Mouse (Mus musculus) heart, embryonic 13.5 days (tissue): ENCODE measurements around the gene Doc2g. TPM values are rescaled to one million over a fixed set of nuclear protein-coding genes. Genes with fewer than 3 reads are reported as not detected.

Experiments used
- ATAC-seq: fragments of 200-750 bp; cut with Nextera tagmentation; 2 replicates; pipeline ENCODE4 v1.8.0; 2017; ENCODE audit warnings: moderate TSS enrichment; ENCODE audit not compliant: insufficient number of reproducible peaks, low FRiP score, low TSS enrichment; ENCODE audit errors: extremely low read depth
- H3K27ac ChIP-seq: fragments of 300-500 bp; sonication (generic); replicated peaks from 2 replicates; pipeline ENCODE4 v1.5.1; 2015; ENCODE audit warnings: moderate library complexity, mild to moderate bottlenecking, inconsistent platforms
- H3K27me3 ChIP-seq: fragments of 300-500 bp; sonication (generic); replicated peaks from 2 replicates; pipeline ENCODE4 v1.6.1; 2015; ENCODE audit warnings: mild to moderate bottlenecking, inconsistent platforms
- H3K36me3 ChIP-seq: fragments of 300-500 bp; sonication (generic); 2 replicates; pipeline ENCODE4 v1.6.1; 2015; ENCODE audit warnings: mild to moderate bottlenecking, inconsistent platforms
- H3K4me1 ChIP-seq: fragments of 300-500 bp; sonication (generic); 2 replicates; pipeline ENCODE4 v1.6.1; 2015; ENCODE audit warnings: inconsistent platforms
- H3K4me2 ChIP-seq: fragments of 300-500 bp; sonication (generic); 2 replicates; pipeline ENCODE4 v1.6.1; 2015; ENCODE audit warnings: inconsistent platforms, mild to moderate bottlenecking, moderate library complexity
- H3K4me3 ChIP-seq: fragments of 300-500 bp; sonication (generic); 2 replicates; pipeline ENCODE4 v1.5.1; 2015; ENCODE audit warnings: moderate library complexity, mild to moderate bottlenecking, inconsistent platforms
- H3K9ac ChIP-seq: fragments of 300-500 bp; sonication (generic); 2 replicates; pipeline ENCODE4 v1.6.1; 2015; ENCODE audit warnings: inconsistent platforms, mild to moderate bottlenecking, moderate library complexity
- H3K9me3 ChIP-seq: fragments of 300-500 bp; sonication (generic); 2 replicates; pipeline ENCODE4 v1.6.1; 2016; ENCODE audit warnings: inconsistent platforms
- WGBS: fragments of 180-500 bp; shearing (Covaris S2); methylation state at CpG from one replicate; pipeline ENCODE4 v1.1.7; 2015; ENCODE audit warnings: mixed read lengths; 5-methylcytosine and 5-hydroxymethylcytosine counted together
- polyA plus RNA-seq: library from polyadenylated mRNA; unstranded; fragments of >200 nt; fragmentation: Nextera tagmentation; extraction: Ambion mirVana; gene quantifications from 2 replicates; pipeline ENCODE4 v1.2.1, GENCODE M21; 2015

Gene Doc2g
- polyA plus RNA-seq, 1 experiment from 2014 or later: 80.5 TPM

- peak within 1 kb of the TSS; percentile 95 for H3K9ac ChIP-seq
- WGBS: under 1% methylated on average over 64 of the region's 64 CpGs
- H3K4me1 ChIP-seq: peaks cover 52% of the 10 kb centered on the region
- ATAC-seq: peak; percentile 85
- peak within 1 kb of the TSS; percentile 93 for H3K4me2 ChIP-seq
- H3K27me3 ChIP-seq: 0 out of 2 replicates have a peak, but pooled peaks cover 4% of the 10 kb centered on the region
- no peaks in the 10 kb centered on the region for H3K9me3 ChIP-seq
- peaks cover 11% of the 10 kb centered on the region for H3K36me3 ChIP-seq
- H3K4me3 ChIP-seq: peak within 1 kb of the TSS; percentile 77
- H3K27ac ChIP-seq: peak within 1 kb of the TSS; percentile 98
Observed at GRCm38 (mm10) chr19:4000119-4000900, 2.8 kb upstream of the Doc2g start, which contains the start of the genes Nudt8 and Gm49405. Nudt8 (plus strand) TSS chr19:4000580. Gm49405 (plus strand) TSS chr19:4000626.

DNA sequence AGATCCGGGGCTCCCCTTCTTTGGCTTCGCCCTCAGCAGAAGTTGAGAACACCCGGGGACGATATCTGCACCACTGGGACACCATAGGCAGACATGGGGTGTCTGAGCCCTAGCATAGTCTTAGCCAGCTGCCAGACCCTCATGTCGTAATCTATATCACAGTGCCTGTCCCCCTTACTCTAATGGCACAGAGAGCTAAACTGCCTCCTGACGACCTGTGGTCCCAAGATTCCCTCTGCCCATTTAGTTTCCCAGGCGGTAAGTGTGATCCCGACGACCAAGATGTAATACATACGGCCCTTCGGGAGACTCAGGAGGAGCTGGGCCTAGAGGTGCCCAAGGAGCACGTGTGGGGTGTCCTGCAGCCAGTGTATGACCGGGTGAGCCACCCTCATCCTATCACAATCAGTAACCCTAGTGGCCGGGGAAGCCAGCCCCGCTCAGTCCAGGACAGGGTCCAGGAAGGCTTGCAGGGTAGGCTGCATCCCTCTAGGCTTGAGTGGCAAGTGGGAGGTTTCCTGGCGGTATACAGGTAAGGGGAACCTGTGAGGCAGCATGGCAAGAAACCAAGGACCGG lies 2.1 kb upstream of the Doc2g start:
- 0 out of 2 replicates have a peak, but pooled peaks cover 4% of the 10 kb centered on the region for H3K27me3 ChIP-seq
- peak overlapping the region; percentile 77 for H3K4me3 ChIP-seq
- peaks cover 18% of the 10 kb centered on the region for H3K36me3 ChIP-seq
- whole genome bisulfite sequencing: 16% methylated on average over 17 of the region's 17 CpGs
- peak overlapping the region; percentile 95 for H3K9ac ChIP-seq
- H3K4me1 ChIP-seq: peaks cover 57% of the 10 kb centered on the region
- no peak for ATAC-seq
- no peaks in the 10 kb centered on the region for H3K9me3 ChIP-seq
- H3K4me2 ChIP-seq: peak overlapping the region; percentile 93
- H3K27ac ChIP-seq: peak overlapping the region; percentile 98

DNA sequence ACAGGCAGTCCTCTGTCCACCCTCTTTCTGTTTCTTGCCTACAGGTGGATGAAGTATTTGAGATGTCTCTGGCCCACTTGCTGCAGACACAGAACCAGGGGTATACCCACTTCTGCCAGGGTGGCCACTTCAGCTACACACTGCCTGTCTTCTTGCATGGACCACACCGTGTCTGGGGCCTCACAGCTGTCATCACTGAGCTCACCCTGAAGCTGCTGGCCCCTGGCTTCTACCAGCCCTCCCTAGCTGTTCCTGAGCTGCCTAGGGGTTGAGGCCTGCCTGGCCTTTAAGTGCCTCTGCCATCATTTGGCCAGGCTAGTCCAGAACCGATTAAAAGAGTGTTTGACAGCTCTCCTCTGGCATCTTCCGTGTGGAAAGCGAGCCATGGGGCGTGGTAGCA lies 1.4 kb upstream of the Doc2g start:
- H3K4me2 ChIP-seq: peak overlapping the region; percentile 93
- no peak for ATAC-seq
- H3K9ac ChIP-seq: peak overlapping the region; percentile 95
- WGBS: 65% methylated on average over 5 of the region's 5 CpGs
- no peaks in the 10 kb centered on the region for H3K27me3 ChIP-seq
- peaks cover 58% of the 10 kb centered on the region for H3K4me1 ChIP-seq
- H3K9me3 ChIP-seq: no peaks in the 10 kb centered on the region
- peak overlapping the region; percentile 98 for H3K27ac ChIP-seq
- peak overlapping the region; percentile 77 for H3K4me3 ChIP-seq
- H3K36me3 ChIP-seq: peaks cover 25% of the 10 kb centered on the region

- peak overlapping the region; percentile 80 for H3K9ac ChIP-seq
Observed at GRCm38 (mm10) chr19:4003641-4004040, 528 bp downstream of the Doc2g start.

DNA sequence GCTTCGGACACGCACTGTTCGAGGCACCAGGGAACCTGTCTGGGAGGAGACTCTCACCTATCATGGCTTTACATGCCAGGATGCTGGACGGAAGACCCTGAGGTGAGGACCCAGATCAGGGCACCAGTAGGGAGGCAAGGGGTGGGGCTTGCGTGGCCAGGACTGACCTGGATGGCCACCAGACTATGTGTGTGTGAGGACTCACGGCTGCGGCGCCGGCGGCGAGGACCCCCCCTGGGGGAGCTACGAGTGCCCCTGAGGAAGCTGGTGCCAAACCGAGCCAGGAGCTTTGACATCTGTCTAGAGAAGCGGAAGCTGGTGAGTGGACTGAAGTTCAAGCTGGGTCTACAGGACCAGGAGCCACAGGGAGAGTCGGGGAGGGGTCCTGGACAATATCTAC lies 1.2 kb downstream of the Doc2g start:
- ATAC-seq: no peak
- Histone ChIP-seq H3K9ac (peak overlapping the region; percentile 80), H3K9me3 (no peaks in the 10 kb centered on the region), H3K4me1 (peaks cover 55% of the 10 kb centered on the region), H3K4me2 (peak overlapping the region; percentile 65), H3K4me3 (peak overlapping the region; percentile 42), H3K36me3 (peaks cover 51% of the 10 kb centered on the region), H3K27ac (peak overlapping the region; percentile 98), H3K27me3 (no peaks in the 10 kb centered on the region)
- 72% methylated on average over 15 of the region's 15 CpGs for WGBS

More at GRCm38 (mm10) chr19:4003641-4004040, 528 bp downstream of the Doc2g start:
- Histone ChIP-seq H3K9me3 (no peaks in the 10 kb centered on the region), H3K4me3 (peak overlapping the region; percentile 42), H3K4me2 (peak overlapping the region; percentile 65), H3K36me3 (peaks cover 44% of the 10 kb centered on the region), H3K27me3 (no peaks in the 10 kb centered on the region), H3K27ac (peak overlapping the region; percentile 98), H3K4me1 (peaks cover 58% of the 10 kb centered on the region)
- ATAC-seq: no peak
- 56% methylated on average over 12 of the region's 12 CpGs for WGBS

DNA sequence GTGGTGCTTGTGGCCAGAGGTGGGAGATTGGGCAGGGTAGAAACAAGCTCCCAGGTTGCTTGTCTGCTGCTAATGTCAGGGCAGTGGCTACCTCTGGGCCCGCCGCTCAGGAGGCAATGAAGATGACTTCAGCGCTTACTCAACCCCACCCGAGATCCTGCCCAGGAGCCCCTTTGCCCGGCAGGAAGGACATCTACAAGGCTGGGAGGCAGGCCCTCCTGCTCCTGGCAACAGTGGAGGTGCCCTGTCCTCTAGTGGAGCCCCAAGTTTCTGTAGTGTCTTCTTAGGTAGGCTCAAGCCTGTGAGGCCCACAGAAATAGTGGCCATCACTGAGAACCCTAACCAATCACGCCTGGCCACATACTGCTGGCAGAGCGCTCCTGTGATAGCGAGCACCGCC lies 2.0 kb downstream of the Doc2g start:
- WGBS: 79% methylated on average over 9 of the region's 9 CpGs

GRCm38 (mm10) chr19:4005971-4006370 lies 2.9 kb downstream of the Doc2g start:
- Histone ChIP-seq H3K4me3 (no peak overlapping the region), H3K27me3 (no peaks in the 10 kb centered on the region), H3K4me2 (no peak overlapping the region), H3K36me3 (peaks cover 66% of the 10 kb centered on the region), H3K9ac (0 out of 2 replicates have a peak overlapping the region, but pooled peaks have one; percentile 8), H3K4me1 (peaks cover 49% of the 10 kb centered on the region), H3K27ac (0 out of 2 replicates have a peak overlapping the region, but pooled peaks have one; percentile 98), H3K9me3 (no peaks in the 10 kb centered on the region)
- WGBS: 89% methylated on average over 8 of the region's 8 CpGs
- ATAC-seq: no peak

More for the DNA sequence above, 2.0 kb downstream of the Doc2g start:
- no peak for ATAC-seq
- Histone ChIP-seq H3K4me1 (peaks cover 49% of the 10 kb centered on the region), H3K9me3 (no peaks in the 10 kb centered on the region), H3K27me3 (no peaks in the 10 kb centered on the region), H3K27ac (peak overlapping the region; percentile 98), H3K36me3 (peaks cover 58% of the 10 kb centered on the region), H3K4me3 (no peak overlapping the region), H3K9ac (peak overlapping the region; percentile 80), H3K4me2 (peak overlapping the region; percentile 65)

DNA sequence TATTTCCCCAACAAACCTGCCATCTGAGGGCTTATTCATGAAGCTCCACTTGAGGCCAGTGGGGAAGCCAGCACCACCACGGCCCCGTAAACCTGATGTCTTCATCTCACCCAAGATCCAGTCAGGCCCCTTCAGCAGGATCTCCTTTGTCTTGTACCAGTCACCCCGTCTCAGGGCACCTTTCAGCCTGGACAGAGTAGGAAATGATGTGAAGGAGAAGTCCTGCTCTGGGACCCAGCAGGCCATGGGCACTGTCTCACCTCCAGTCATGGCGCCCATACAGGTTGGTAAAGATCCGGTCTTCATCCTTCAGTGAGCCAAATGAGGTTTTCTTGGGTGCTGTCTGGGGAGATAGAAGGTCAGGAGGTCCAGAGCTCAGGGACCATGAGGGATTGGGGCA lies 8.0 kb downstream of the Doc2g start:
- Histone ChIP-seq H3K9ac (peak overlapping the region; percentile 91), H3K4me3 (peak overlapping the region; percentile 83; the same call in 1 of the 2 replicates), H3K4me2 (peak overlapping the region; percentile 79), H3K27ac (no peak overlapping the region), H3K27me3 (no peaks in the 10 kb centered on the region), H3K4me1 (peaks cover 32% of the 10 kb centered on the region), H3K9me3 (no peaks in the 10 kb centered on the region), H3K36me3 (peaks cover 51% of the 10 kb centered on the region)
- ATAC-seq: no peak
- WGBS: 92% methylated on average over 5 of the region's 5 CpGs

GRCm38 (mm10) chr19:4012432-4013022 lies 9.4 kb downstream of the Doc2g start, which contains the start of gene Ndufv1:
Ndufv1 (minus strand) TSS chr19:4012806.
- ATAC-seq: peak; percentile 98
- H3K36me3 ChIP-seq: peaks cover 37% of the 10 kb centered on the region
- H3K4me2 ChIP-seq: peak within 1 kb of the TSS; percentile 79
- peaks cover 32% of the 10 kb centered on the region for H3K4me1 ChIP-seq
- no peaks in the 10 kb centered on the region for H3K27me3 ChIP-seq
- H3K4me3 ChIP-seq: peak within 1 kb of the TSS; percentile 83
- no peaks in the 10 kb centered on the region for H3K9me3 ChIP-seq
- peak within 1 kb of the TSS; percentile 91 for H3K9ac ChIP-seq
- peak within 1 kb of the TSS; percentile 82 for H3K27ac ChIP-seq
- 0% methylated on average over 45 of the region's 45 CpGs for WGBS

- Histone ChIP-seq H3K9ac (peak overlapping the region; percentile 77), H3K27ac (peak overlapping the region; percentile 73), H3K4me2 (peak overlapping the region; percentile 68), H3K36me3 (peaks cover 31% of the 10 kb centered on the region), H3K9me3 (no peaks in the 10 kb centered on the region), H3K27me3 (no peaks in the 10 kb centered on the region), H3K4me1 (peaks cover 32% of the 10 kb centered on the region), H3K4me3 (peak overlapping the region; percentile 83)
- peak; percentile 32 for ATAC-seq
- WGBS: 7% methylated on average over 9 of the region's 9 CpGs
Observed at GRCm38 (mm10) chr19:4013066-4013465, 10.0 kb downstream of the Doc2g start.

- no peak for ATAC-seq
- H3K36me3 ChIP-seq: peaks cover 14% of the 10 kb centered on the region
- no peak overlapping the region for H3K27ac ChIP-seq
Observed at GRCm38 (mm10) chr19:4014802-4015201, 11.7 kb downstream of the Doc2g start.

More at GRCm38 (mm10) chr19:4014802-4015201, 11.7 kb downstream of the Doc2g start:
- H3K4me1 ChIP-seq: peaks cover 40% of the 10 kb centered on the region
- H3K4me2 ChIP-seq: no peak overlapping the region
- H3K9me3 ChIP-seq: no peaks in the 10 kb centered on the region
- H3K9ac ChIP-seq: peak overlapping the region; percentile 5; the same call in 1 of the 2 replicates
- no peaks in the 10 kb centered on the region for H3K27me3 ChIP-seq
- H3K4me3 ChIP-seq: no peak overlapping the region
